Mouse (Mus musculus) adrenal gland, postnatal 36 days (tissue): Measurements from ENCODE around the gene Cdc25b. TPM values are rescaled to one million over a fixed set of nuclear protein-coding genes. Genes with fewer than 3 reads are reported as not detected.
"Not testable (repeated sequence)": the region's sequence is repeated elsewhere in the genome, so short reads cannot be mapped to it uniquely, and the experiment has no call there.

Experiments used
- DNase-seq, 2 experiments: peaks; one replicate each; pipeline ENCODE4 v3.0.0; 2021; ENCODE audit warnings: mixed read lengths in 1 of 2
- total RNA-seq, 2 experiments: library from RNA; stranded (reverse); gene quantifications; 2 replicates each; pipeline ENCODE4 v1.2.3; 2021

Cdc25b gene
- total RNA-seq, 2 experiments from 2014 or later, result 5.5 to 5.7 TPM

DNA sequence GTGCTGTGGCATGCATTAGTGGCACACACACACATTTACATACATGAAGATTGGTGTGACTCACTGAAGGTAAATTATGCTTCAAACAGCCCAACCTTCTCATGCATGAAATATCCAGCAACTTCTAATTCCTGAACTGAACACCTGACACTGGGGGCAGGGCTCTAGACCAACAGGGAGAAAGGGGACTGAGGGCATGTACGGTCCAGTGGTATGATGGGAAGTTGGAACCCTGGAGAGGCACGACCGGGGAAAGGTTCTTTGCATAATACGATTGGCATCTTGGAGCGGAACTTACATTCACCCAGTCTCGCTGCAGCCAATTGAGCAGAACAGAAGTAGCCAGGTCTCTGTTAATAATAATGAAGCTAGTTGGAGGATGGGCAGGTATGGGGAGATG is 38.4 kb downstream of the Cdc25b start:
- no peak for DNase-seq

DNA sequence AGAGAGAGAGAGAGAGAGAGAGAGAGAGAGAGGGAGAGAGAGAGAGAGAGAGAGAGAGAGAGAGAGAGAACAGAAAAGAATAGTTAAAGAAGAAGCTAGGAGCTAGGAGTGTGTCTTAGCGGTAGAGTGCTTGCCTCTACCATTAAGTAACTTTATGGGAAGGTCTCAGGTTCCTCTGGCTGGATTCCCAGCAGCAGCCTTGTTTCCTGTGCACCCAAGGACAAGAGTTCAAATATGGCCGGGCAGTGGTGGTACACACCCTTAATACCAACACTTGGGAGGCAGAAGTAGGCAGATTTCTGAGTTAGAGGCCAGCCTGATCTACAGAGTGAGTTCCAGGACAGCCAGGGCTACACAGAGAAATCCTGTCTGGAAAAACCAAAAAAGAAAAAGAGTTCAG is 39.9 kb downstream of the Cdc25b start:
- not testable (repeated sequence) for DNase-seq

DNA sequence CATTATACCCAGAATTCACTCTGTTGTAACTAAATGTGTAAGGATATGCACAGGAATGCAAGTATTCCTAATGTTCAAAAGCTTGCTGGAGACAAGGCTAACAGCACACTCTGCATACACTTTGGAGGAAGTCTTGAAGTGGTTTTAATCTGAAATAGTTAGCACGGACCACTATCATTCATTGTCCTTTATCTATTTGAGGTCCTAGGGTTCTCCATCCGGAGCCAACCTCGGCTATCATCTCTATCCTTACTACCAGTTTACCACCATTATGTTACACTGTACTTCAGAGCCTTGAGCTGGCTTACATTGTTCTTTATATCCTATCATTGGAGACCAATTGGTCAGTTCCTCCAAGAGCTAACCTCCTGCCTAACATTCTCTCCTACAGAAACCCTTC is 40.5 kb downstream of the Cdc25b start:
- no peak for DNase-seq

DNA sequence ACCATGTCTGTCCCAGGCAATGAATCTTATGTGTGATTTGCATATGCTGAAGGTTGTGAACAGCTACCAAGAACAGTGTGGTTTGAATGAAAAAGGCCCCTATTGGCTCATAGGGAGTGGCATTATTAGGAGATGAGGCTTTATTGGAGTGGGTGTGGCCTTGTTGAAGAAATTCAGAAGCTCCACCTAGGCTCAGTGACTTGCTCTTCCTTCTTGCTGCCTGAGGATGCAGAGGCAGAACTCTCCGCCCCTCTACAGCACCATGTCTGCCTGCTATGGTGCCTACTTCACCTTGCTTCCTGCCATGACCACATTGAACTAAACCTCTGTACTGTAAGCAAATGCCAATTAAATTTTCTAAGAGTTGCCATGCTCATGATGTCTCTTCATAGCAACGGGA is 45.8 kb downstream of the Cdc25b start:
- DNase-seq, result no peak

DNA sequence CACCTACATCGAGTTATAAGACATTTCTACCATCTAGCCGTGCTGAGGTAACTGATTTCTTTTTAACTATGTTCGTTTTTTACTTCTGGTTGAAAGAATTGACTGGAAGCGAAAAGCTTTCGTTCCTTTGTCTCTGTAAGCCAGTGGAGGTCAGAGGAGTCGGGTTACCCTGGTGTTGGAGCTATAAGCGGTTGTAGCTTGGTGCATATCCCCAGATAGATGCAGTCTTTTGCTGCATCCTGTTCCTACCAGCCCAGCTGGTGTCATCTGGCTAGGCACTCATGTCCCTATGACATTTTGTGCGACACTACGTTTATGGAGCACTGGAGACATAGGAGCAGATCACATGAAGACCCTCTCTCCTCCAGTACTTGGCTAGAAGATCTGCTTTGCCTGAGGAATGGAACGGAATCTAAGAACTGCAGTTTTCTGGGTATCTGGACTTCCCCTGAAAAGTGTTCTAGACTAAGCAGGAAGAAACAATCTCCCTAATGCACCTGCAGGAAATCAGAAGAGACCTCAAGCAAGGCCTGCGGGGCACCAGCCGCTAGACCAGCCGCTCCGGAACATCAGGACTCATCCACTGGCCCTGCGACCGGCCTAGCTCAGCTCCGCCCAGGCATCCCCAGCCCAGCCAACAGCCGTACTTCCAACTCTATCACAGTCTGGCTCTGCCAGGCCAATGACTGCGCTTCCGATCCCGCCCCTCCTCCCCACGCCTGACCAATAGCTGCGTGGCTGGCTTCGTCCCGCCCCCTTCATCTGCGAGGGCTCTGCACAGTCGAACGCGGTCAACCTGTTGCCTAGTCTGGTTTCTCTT is 46.8 kb downstream of the Cdc25b start, which contains the start of gene Mavs:
TSS of gene Mavs (plus strand) at position 757 of the 820 bp plus-strand sequence.
- DNase-seq, result peak; percentile 97 to 98

DNA sequence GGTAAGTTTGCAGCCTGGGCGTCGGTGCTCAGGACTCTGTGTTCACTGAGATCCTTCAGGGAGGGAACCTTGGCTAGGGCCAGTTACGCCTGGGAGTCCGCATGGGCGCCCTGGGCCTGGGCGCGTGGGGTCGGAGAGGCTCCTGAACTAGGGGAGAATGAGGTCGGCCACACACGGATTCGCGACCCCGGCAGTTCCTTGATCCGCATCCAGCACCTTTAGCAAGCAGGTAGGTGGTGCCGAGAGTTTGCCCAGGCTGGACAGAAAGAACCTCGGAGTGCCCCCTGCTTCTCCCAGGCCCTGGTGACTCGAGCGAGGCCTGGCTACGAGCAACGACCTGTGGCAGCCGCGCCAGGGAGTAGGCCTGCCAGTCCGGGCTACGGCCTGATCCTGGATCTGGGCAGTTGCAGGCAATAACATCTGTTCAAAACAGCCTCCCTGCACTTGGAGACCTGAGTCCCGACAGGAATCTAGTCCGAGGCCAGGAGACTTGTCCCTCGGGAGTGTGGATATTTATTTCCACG is 47.4 kb downstream of the Cdc25b start:
- peak; percentile 45 to 56 for DNase-seq

DNA sequence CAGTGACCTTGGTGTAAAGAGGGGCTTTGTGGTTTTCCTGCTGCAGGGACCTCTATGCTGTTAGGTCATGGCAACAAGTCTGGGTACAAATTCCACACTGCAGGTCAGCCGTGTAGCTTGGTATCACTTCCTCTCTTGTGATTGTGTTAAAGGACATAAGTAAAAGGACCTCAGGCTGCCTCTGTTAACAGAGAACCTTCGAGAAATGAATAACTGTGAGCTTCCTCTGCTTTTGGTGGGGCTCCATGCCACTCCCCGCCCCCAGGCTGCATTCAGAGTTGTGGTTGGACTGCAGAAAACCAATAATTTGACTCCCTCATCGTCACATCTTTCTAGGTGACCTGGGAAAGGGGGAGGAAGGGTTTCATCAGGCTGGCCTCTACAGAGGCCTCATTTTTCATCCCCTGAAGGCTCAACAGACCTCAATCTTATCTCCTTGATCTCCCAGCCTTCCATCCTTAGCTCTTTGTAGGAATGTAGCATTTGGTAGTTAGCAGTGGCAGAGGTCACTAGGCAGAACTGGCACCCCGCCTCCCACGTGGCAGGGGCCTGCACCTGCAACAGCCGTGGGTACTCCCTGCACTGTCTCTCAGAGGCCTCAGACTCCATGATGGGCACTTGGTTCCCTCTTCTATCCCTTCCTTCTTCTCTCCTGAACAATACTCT is 48.4 kb downstream of the Cdc25b start:
- DNase-seq, result peak in 1 of 2 experiments; percentile 44

DNA sequence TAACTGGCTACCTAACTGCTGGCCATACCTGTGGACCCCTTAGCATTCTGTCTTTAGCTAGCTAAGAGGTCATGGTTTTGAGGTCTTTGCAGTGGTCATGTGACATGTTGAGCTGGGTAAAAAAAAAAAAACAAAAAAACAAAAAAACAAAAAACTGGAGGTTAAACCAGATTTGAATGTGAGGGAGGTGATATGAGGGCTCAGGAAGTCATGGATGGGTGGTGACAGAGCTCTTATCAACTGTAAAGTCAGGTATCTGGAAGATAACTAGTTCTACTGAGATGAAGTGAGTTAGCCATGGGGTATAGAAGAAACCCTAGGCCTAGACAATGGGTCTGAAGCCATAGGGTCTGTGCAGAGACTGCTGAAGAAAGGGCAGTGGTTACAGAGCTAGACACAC is 55.4 kb downstream of the Cdc25b start:
- DNase-seq, result no peak

DNA sequence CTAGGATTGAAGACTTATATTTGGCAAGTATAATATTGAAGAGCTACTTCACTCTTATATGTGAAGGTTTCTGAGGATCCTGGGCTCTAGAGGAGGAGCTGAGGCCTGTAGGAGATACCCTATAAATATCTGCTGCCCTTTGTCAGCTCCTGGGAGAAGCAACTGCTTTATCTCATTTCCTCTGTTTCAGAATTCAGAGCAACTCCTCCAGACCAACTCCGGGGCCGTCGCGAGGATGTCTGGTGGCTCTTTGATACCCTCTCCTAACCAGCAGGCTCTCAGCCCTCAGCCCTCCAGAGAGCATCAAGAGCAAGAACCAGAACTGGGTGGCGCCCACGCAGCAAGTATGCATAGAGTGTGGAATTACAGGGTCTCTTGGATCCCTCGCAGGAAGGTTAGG is 56.2 kb downstream of the Cdc25b start:
- no peak for DNase-seq

Other genes starting within 250 kb of the Cdc25b start
- gene Gfra4, start 143.9 kb upstream of the Cdc25b start, total RNA-seq, result 1 to 10 TPM; 4.1 to 4.6 TPM
- 1 to 10 TPM; 2.4 to 3.8 TPM for gene Adam33, start 123.1 kb upstream of the Cdc25b start, total RNA-seq
- gene Siglec1, start 100.2 kb upstream of the Cdc25b start, total RNA-seq, result 1 to 10 TPM; 4.2 to 4.7 TPM
- 10 to 100 TPM in 1 of 2 experiments, 1 to 10 TPM in 1; 7.7 to 12.3 TPM for gene Hspa12b, start 59.7 kb upstream of the Cdc25b start, total RNA-seq
- not detected for gene Gm11037, start 53.5 kb upstream of the Cdc25b start, total RNA-seq
- gene 1700037H04Rik, start 26.9 kb upstream of the Cdc25b start, total RNA-seq, result 100 to 1,000 TPM in 1 of 2 experiments, 10 to 100 TPM in 1; 83.7 to 125 TPM
- 10 to 100 TPM; 60.0 to 68.2 TPM for gene Cenpb, start 6.9 kb upstream of the Cdc25b start, total RNA-seq
- gene Spef1, start 333 bp downstream of the Cdc25b start, total RNA-seq, result 1 to 10 TPM; 4.9 to 6.1 TPM
- 10 to 100 TPM; 14.0 to 21.1 TPM for gene Ap5s1, start 20.1 kb downstream of the Cdc25b start, total RNA-seq
- 10 to 100 TPM; 32.8 to 43.2 TPM for gene Mavs, start 47.1 kb downstream of the Cdc25b start, total RNA-seq
- 10 to 100 TPM; 46.6 to 58.6 TPM for gene Pank2, start 75.5 kb downstream of the Cdc25b start, total RNA-seq
- 1 to 10 TPM; 7.1 to 9.4 TPM for gene Rnf24, start 165.9 kb downstream of the Cdc25b start, total RNA-seq